Mouse (Mus musculus) heart, postnatal 14 days (tissue): Measurements from ENCODE around the gene Rapgef3. TPM values are rescaled to one million over a fixed set of nuclear protein-coding genes. Genes with fewer than 3 reads are reported as not detected.

Experiments used
- DNase-seq, 2 experiments: peaks; one replicate each; pipeline ENCODE4 v3.0.0; 2021 to 2022
- intact Hi-C: fragments of 180-260 bp; cut with DNase I; formaldehyde crosslinking; loops from one replicate; pipeline ENCODE4 v1.15.1; 2025
- total RNA-seq, 2 experiments: library from RNA; stranded (reverse); gene quantifications; 2 replicates each; pipeline ENCODE4 v1.2.3; 2021

Gene Rapgef3
- total RNA-seq, 2 experiments from 2014 or later: 32.7 to 34.3 TPM

DNA sequence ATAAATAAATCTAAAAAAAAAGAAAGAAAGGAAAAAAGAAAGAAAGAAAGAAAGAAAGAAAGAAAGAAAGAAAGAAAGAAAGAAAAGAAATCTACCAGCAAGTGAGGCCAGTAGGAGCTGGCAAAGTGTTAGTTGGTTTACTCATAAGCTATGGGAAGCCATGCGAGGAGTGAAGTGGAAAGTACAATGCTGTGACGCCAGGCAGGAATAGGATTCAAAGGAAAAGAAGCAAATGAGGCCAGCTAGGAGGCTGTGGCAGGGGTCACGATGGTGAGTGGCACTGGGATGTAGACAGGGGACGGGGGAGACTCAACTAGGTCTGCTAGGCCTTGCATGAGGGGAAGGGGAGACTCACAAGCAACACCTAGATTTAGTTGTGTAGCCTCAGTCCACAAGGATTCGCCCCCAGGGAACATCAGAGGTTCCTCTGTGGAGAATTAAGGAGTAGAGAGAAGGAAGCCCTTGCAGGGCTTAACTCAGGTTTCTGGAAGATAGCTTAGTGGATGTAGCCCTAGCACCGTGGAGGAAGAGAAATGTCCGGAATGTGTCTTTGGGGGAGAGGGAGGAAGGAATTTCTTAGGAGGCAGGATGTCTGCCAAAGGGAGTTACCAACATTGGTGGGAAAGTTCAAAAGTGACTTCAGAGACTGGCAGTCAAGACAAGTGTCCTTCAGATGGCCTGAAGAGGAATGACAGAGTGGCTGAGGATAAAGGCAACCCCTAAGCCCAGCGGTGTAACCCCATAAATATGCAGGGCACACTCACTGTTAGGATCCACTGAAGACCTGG lies 10.7 kb upstream of the Rapgef3 start, which contains the start of gene Slc48a1:
TSS of gene Slc48a1 (plus strand) at position 210 of the 788 bp plus-strand sequence.
- DNase-seq: no peak
- intact Hi-C loops: no loop called here

- intact Hi-C loops: loop anchor here (2.0 kb wide), 2 partner anchors 26 to 58 kb away; no protein-coding TSS in a partner anchor
Observed at GRCm38 (mm10) chr15:97776919-97777318, 9.1 kb upstream of the Rapgef3 start.

GRCm38 (mm10) chr15:97776514-97776913 lies 8.7 kb upstream of the Rapgef3 start:
- DNase-seq: peak; percentile 85 to 87
- intact Hi-C loops: loop anchor here (2.0 kb wide), 2 partner anchors 26 to 58 kb away; no protein-coding TSS in a partner anchor

More at GRCm38 (mm10) chr15:97776919-97777318, 9.1 kb upstream of the Rapgef3 start:
- DNase-seq: no peak

DNA sequence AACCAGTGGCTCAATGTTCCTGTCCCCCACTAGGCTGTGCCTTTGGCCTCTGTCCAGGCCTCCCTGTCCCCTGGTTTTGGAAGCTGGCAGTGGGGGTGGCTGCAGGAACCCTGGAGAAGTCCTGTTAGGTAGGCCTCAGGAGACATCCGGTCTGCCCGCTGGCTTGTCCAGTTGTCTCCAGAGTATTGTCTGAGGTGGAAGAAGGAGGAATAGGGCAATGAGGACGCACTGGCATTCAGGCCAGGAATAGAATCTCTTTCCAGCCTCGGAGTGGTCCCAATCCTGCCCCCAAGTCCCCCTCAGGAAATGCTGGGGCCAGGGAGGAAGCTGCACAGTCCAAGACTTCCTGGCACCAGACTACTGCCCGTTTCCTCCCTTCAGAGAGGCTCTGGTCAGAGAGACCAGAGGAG lies 6.2 kb upstream of the Rapgef3 start:
- intact Hi-C loops: no loop called here
- no peak for DNase-seq

DNA sequence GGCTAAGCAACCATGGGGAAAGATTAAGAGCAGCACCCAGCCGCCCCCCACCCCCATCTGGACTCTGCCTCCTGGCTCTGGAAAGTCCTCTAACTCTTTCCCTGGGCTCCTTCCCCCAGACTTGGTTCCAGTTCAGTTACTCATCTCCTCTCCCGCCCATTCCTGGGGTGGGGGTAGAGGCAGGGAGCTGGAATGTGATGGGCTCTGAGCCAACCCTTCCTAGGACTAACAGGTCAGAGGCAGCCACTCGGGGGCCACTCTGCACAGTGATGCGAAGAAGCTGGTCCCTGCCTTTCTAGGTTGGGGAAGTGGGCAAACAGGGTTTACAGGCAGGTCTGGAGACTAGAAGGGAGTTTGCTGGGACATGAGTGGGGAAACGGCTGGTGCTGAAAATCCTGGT lies 5.3 kb upstream of the Rapgef3 start:
- peak; percentile 64 to 79 for DNase-seq
- intact Hi-C loops: no loop called here

- no peak for DNase-seq
- intact Hi-C loops: no loop called here
Observed at GRCm38 (mm10) chr15:97770280-97770679, 2.5 kb upstream of the Rapgef3 start.

GRCm38 (mm10) chr15:97768192-97768591 lies 420 bp upstream of the Rapgef3 start:
- no peak for DNase-seq

GRCm38 (mm10) chr15:97766594-97767279 lies 1.0 kb downstream of the Rapgef3 start:
- peak in 1 of 2 experiments; percentile 57 for DNase-seq
- intact Hi-C loops: loop anchor here (2.0 kb wide), 1 partner anchor 48 kb away; no protein-coding TSS in a partner anchor

More at GRCm38 (mm10) chr15:97768192-97768591, 420 bp upstream of the Rapgef3 start:
- intact Hi-C loops: no loop called here

- no peak for DNase-seq
- intact Hi-C loops: loop anchor here (2.0 kb wide), 1 partner anchor 47 kb away; no protein-coding TSS in a partner anchor
Observed at GRCm38 (mm10) chr15:97766194-97766593, 1.6 kb downstream of the Rapgef3 start.

GRCm38 (mm10) chr15:97765090-97765794 lies 2.5 kb downstream of the Rapgef3 start:
- DNase-seq: peak in 1 of 2 experiments; percentile 42
- intact Hi-C loops: no loop called here

DNA sequence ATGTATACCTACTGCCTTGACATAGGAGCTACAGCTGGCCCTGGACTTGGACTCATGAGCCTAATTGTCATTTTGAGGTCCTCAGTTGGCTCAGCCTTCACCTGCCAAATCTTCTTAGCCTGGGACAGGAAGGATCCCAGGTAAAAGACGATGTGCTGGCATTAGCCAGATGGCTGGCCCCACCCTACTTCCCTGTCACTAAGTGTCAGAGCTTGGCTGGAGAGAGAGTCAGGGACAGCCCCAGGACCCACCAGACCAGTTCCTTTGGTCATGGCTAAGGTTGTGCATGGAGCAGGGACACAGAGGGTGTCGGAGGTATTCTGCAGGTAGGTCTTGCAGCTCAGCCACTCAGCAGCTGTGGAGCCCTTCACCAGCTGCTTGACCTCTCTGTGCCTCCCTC lies 3.2 kb downstream of the Rapgef3 start:
- intact Hi-C loops: no loop called here
- no peak for DNase-seq

DNA sequence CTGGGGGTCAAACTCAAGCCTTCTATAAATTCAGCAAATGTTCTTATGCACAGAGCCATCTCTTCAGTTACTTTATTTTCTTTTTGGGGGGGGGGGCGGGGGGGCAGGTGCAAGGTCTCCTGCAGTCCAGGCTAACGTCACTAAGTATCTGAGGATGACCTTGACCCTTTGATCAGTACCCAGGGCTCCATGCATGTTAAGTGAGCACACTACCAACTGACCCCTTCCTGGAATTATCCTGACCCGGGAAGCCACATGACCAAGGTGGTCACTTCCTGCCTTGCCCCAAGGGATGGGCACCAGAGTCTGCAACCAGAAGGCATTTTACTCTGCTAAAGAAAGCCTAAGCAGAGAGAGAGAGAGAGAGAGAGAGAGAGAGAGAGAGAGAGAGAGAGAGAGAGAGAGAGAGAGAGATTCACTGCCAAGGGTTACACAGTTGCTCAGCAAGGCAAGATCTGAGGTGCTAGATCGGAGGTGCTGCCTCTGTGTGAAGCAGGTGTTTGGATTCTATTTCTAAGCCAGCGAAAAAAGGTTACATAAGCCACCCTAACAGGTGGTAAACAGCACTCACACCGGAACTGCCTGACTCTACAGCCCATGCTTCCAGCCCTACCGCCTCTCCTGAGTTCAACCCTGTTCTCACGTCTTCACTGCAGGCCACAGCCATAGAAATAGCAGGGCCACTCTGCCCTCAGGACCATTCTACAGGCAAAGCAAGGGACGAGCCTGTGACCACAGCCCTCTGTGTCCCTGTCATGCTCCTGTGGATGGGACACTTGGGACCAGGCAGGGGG lies 4.3 kb downstream of the Rapgef3 start:
- no peak for DNase-seq
- intact Hi-C loops: no loop called here

DNA sequence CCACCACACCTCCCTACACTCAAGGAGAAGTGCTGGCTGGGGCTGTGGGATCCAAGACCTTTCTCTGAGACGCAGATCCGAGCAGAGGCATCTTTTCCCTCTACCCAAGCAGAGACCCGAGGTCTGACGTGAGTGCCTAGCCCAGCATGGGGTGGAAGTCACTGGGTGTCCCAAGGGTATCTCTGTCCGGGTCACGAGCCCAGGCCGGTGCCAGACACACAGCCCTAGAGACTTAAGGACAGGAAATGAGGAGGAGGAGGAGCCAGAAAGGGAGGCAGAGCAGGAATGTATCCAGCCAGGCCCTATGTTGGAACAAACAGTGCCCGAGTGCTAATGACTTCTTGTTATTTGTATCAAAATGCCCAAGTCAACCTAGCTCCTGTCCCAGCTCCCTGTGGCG lies 5.0 kb downstream of the Rapgef3 start:
- DNase-seq: peak; percentile 55 to 60
- intact Hi-C loops: no loop called here

DNA sequence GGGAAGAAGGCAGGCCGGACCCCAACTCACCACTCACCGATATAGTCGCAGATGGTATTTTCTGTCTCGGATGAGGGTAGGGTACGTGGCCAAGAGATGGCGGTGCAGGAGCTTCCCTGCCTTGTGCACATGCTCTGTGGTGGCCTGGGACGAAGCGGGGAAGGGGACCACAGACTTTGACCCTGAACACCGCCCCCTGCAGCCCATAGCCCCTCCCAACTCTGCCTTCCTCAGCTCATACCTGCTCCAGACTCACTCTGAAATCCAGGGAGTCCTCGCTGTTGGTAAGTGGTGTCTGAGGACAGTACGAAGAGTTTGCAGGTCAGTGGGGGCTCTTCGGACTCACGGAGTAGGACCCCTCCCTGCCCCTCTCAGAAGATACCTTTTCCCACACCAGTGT lies 6.3 kb downstream of the Rapgef3 start:
- DNase-seq: no peak
- intact Hi-C loops: no loop called here

DNA sequence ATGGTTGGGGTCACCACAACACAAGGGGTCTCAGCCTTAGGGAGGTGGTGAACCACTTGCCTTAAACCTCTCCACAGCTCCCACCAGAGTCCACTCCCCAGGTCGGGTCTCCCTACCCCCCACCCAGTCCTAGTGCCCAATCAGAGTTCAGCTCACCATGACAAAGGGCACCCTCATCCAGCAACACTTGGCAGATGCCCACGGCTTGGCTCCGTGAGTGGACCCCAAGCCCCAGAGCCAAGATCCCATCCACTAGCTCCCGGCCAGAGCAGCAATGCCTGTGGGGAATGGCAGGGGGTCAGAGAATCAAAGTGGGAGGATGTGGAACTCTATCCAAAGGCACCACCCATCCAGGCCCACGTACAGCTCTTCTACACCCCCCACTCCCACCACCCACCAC lies 6.8 kb downstream of the Rapgef3 start:
- DNase-seq: no peak
- intact Hi-C loops: no loop called here

DNA sequence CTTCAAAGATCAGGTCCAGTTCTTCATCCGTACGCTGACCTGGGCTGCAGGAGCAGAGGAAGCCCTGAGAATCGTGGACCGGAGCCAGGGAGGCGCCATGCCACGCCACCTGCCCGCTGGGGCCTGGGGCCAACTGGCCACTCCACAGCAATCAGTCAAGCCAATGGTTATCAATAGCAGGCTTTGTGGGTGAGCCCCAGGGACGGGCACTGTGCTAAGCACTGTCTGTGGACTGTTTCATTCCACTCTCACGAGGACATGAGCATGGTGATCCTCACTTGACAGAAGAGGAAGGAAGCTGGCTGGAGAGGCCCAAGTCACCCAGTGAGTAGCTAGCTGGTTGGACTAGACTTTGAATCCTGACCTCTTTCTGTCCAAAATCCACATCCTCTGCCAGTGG lies 7.8 kb downstream of the Rapgef3 start:
- DNase-seq: no peak
- intact Hi-C loops: no loop called here

DNA sequence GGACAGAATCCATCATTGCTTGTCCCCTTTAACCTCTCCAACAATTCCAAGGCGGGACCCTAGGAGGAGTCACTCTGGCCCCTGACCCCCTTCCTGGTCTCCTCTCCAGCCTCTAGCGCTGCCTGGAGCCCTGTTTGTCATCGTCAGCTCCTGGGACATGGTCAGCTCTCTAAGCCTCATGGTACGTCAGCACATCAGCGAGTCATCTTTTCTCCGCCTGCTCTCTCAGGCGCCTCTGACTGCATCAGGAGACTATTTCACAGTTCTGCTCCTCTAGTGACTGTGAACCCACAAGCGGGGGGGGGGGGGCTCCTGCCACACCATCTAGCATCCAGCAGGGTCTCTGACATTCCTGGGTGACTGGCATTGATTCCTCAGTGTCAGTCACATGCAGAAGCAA lies 12.4 kb downstream of the Rapgef3 start:
- intact Hi-C loops: no loop called here
- DNase-seq: no peak

- intact Hi-C loops: no loop called here
- DNase-seq: no peak
Observed at GRCm38 (mm10) chr15:97754476-97754875, 13.3 kb downstream of the Rapgef3 start.

GRCm38 (mm10) chr15:97752491-97752890 lies 15.3 kb downstream of the Rapgef3 start:
- intact Hi-C loops: no loop called here
- DNase-seq: no peak

- no peak for DNase-seq
- intact Hi-C loops: loop anchor here (2.0 kb wide), 1 partner anchor 25 kb away; no protein-coding TSS in a partner anchor
Observed at GRCm38 (mm10) chr15:97751676-97752075, 16.1 kb downstream of the Rapgef3 start.
